Mouse (Mus musculus): ENCODE results near the gene Kcnk5. TPM values are rescaled to one million over a fixed set of nuclear protein-coding genes. Genes with fewer than 3 reads are reported as not detected.

The Kcnk5 gene
- polyA plus RNA-seq, 1 experiment: 48.0 TPM

DNA sequence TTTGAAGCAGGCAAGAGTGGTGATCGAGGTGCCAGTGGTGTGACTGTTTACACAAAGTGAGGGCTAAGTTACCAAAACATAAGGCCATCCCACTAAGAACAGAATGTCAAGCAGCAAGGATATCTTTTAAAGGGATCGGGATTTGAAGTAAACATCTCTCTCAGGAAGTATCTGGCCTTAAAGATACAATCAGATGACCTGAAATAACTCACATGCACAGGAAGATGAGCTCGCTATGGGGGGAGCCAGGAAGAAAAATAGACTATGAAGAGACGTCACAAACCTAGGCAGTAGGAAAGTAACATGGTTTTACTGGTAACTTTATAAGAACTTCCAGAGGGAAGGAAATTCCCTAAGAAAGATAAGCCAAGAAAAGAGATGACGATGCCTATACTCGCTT is 75.3 kb downstream of the Kcnk5 start:
- TF ChIP-seq CTCF (IDR thresholded peaks at IDR 0.05; ENCODE audit: extremely low read depth, insufficient read length, insufficient replicate concordance, low read depth, low read length): no peak
- no peak for TF ChIP-seq POLR2A (IDR thresholded peaks at IDR 0.05; ENCODE audit: low read depth, low read length)
- H3K27me3 ChIP-seq (ENCODE audit: control insufficient read depth, insufficient read depth, low read length): no peaks in the 10 kb centered on the region
- H3K4me3 ChIP-seq (ENCODE audit: low read depth, low read length): no peak overlapping the region
- peaks cover 15% of the 10 kb centered on the region; the same call in 1 of the 2 replicates for H3K4me1 ChIP-seq (ENCODE audit: control insufficient read depth, insufficient read depth, insufficient read length, low read length)
- no peak overlapping the region for H3K27ac ChIP-seq (ENCODE audit: insufficient read depth, low read depth, low read length)
- no peaks in the 10 kb centered on the region for H3K36me3 ChIP-seq (ENCODE audit: control insufficient read depth, insufficient read depth, low read length)
- WGBS: 80% methylated on average over 6 of the region's 6 CpGs

DNA sequence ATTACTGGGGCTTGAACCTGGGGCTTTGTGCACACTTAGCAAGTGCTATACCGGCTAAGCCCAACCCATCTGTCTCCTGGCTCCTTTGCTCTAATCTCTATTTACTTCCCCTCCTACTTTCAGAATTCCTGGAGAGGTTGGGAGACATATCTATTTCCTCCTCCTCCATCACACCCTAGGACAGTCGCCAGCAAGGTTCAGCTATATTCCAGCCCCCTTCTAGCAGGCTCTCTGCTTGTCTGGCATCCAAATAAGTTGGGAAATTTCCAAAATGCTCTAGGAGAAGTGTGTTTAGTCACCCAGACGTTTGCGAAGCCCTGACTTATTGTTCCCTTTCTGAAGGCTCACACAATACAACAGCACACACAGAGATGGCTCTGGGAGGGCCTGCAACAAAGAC is 78.4 kb downstream of the Kcnk5 start:
- WGBS: 31% methylated on average over 4 of the region's 4 CpGs
- no peaks in the 10 kb centered on the region for H3K36me3 ChIP-seq (ENCODE audit: control insufficient read depth, insufficient read depth, low read length)
- no peak overlapping the region for H3K4me3 ChIP-seq (ENCODE audit: low read depth, low read length)
- H3K27me3 ChIP-seq (ENCODE audit: control insufficient read depth, insufficient read depth, low read length): no peaks in the 10 kb centered on the region
- H3K4me1 ChIP-seq (ENCODE audit: control insufficient read depth, insufficient read depth, insufficient read length, low read length): peaks cover 15% of the 10 kb centered on the region; the same call in 1 of the 2 replicates
- TF ChIP-seq POLR2A (IDR thresholded peaks at IDR 0.05; ENCODE audit: low read depth, low read length) (no peak), CTCF (IDR thresholded peaks at IDR 0.05; ENCODE audit: extremely low read depth, insufficient read length, insufficient replicate concordance, low read depth, low read length) (no peak)
- H3K27ac ChIP-seq (ENCODE audit: insufficient read depth, low read depth, low read length): no peak overlapping the region

DNA sequence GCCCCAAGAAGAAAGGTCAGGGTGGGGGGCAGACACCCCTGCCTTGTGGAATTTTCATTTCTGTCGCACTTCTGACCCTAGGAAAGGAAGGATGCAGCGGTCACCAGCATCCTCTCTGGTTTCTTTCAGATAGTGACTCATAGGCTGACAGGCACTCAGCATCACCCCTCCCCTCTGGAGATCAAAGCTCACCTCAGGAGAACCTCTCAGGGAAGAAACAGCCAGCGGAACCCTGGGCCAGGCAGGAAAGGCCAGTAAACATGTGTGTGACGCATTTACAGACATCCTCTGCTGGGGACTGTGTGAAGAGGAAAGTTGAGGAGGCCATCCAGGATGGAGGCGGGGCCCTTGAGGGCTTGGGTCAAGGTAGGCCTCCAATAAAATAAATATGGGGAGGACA is 83.5 kb downstream of the Kcnk5 start:
- no peaks in the 10 kb centered on the region for H3K27me3 ChIP-seq (ENCODE audit: control insufficient read depth, insufficient read depth, low read length)
- no peak for TF ChIP-seq POLR2A (IDR thresholded peaks at IDR 0.05; ENCODE audit: low read depth, low read length)
- TF ChIP-seq CTCF (IDR thresholded peaks at IDR 0.05; ENCODE audit: extremely low read depth, insufficient read length, insufficient replicate concordance, low read depth, low read length): no peak
- H3K36me3 ChIP-seq (ENCODE audit: control insufficient read depth, insufficient read depth, low read length): no peaks in the 10 kb centered on the region
- WGBS: 41% methylated on average over 5 of the region's 5 CpGs
- H3K4me3 ChIP-seq (ENCODE audit: low read depth, low read length): no peak overlapping the region
- peaks cover 3% of the 10 kb centered on the region; the same call in 1 of the 2 replicates for H3K4me1 ChIP-seq (ENCODE audit: control insufficient read depth, insufficient read depth, insufficient read length, low read length)
- no peak overlapping the region for H3K27ac ChIP-seq (ENCODE audit: insufficient read depth, low read depth, low read length)

DNA sequence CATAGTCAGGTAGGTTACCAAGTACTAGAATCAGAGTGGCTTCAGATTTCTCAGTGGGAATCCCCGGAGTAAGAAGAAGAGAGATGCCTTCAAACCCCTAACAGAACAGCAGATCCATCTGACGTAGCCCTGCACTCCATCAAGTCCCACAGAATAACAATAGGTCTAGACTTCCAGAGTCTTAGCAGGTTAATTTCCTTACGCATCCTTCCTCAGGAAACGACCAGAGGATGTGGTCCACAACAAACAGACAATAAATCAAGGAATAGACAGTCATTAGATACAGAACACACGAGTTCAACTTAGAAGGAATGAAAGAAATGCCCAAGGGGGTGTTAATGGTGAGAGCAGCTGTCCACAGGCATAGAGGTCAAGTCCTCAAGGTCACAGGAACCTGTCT is 86.7 kb downstream of the Kcnk5 start:
- 45% methylated on average over 5 of the region's 5 CpGs for WGBS
- Histone ChIP-seq H3K4me3 (ENCODE audit: low read depth, low read length) (no peak overlapping the region), H3K36me3 (ENCODE audit: control insufficient read depth, insufficient read depth, low read length) (no peaks in the 10 kb centered on the region), H3K27ac (ENCODE audit: insufficient read depth, low read depth, low read length) (no peak overlapping the region), H3K27me3 (ENCODE audit: control insufficient read depth, insufficient read depth, low read length) (no peaks in the 10 kb centered on the region), H3K4me1 (ENCODE audit: control insufficient read depth, insufficient read depth, insufficient read length, low read length) (no peaks in the 10 kb centered on the region)
- TF ChIP-seq POLR2A (IDR thresholded peaks at IDR 0.05; ENCODE audit: low read depth, low read length) (no peak), CTCF (IDR thresholded peaks at IDR 0.05; ENCODE audit: extremely low read depth, insufficient read length, insufficient replicate concordance, low read depth, low read length) (no peak)

DNA sequence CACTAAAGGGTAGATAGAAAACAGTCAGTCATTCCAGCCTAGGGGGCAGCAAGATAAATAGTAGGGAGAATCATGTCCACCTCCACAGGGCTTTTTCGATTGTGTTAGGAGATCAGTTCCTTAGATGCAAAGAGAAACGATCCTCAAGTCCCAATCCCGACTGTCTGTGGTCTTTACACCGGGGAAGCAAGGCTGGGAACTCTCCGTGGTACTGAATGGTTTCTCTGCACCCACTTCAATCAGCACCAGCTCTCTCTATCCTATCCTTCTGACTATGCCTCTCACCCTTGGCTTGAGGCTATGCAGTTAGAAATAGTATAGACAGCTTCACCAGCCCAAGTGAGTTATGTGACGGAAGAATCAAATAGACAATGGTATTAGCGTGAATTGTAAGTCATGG is 88.1 kb downstream of the Kcnk5 start:
- WGBS: 17% methylated on average over 7 of the region's 7 CpGs
- TF ChIP-seq CTCF (IDR thresholded peaks at IDR 0.05; ENCODE audit: extremely low read depth, insufficient read length, insufficient replicate concordance, low read depth, low read length) (no peak), POLR2A (IDR thresholded peaks at IDR 0.05; ENCODE audit: low read depth, low read length) (no peak)
- no peak overlapping the region for H3K4me3 ChIP-seq (ENCODE audit: low read depth, low read length)
- no peaks in the 10 kb centered on the region for H3K4me1 ChIP-seq (ENCODE audit: control insufficient read depth, insufficient read depth, insufficient read length, low read length)
- H3K36me3 ChIP-seq (ENCODE audit: control insufficient read depth, insufficient read depth, low read length): no peaks in the 10 kb centered on the region
- H3K27ac ChIP-seq (ENCODE audit: insufficient read depth, low read depth, low read length): no peak overlapping the region
- H3K27me3 ChIP-seq (ENCODE audit: control insufficient read depth, insufficient read depth, low read length): no peaks in the 10 kb centered on the region

Other genes starting within 250 kb of the Kcnk5 start
- gene Gng2, start 204.2 kb downstream of the Kcnk5 start, polyA plus RNA-seq (2012; rRNA removed): 8.3 and 9.9 TPM in 2 replicates
- gene Saysd1, start 43.3 kb downstream of the Kcnk5 start, polyA plus RNA-seq (2012; rRNA removed): 5.7 and 8.3 TPM in 2 replicates
- gene Kcnk16, start 87.4 kb upstream of the Kcnk5 start, polyA plus RNA-seq (2012; rRNA removed): 0.71 and 1.8 TPM in 2 replicates
- gene Nudt13, start 112.9 kb upstream of the Kcnk5 start, polyA plus RNA-seq (2012; rRNA removed): 6.8 and 12.2 TPM in 2 replicates
- 4.8 and 8.2 TPM in 2 replicates for gene Ecd, start 166.3 kb upstream of the Kcnk5 start, polyA plus RNA-seq (2012; rRNA removed)
- gene Fam149b, start 166.4 kb upstream of the Kcnk5 start, polyA plus RNA-seq (2012; rRNA removed): 9.3 and 17.0 TPM in 2 replicates
- gene Dnajc9, start 207.1 kb upstream of the Kcnk5 start, polyA plus RNA-seq (2012; rRNA removed): 15.1 and 21.1 TPM in 2 replicates
- 22.4 and 28.1 TPM in 2 replicates for gene Mrps16, start 211.8 kb upstream of the Kcnk5 start, polyA plus RNA-seq (2012; rRNA removed)

All from small intestine, adult 2 months (tissue).